Mouse (Mus musculus): ENCODE measurements around the gene Lpcat1. TPM values are rescaled to one million over a fixed set of nuclear protein-coding genes. Genes with fewer than 3 reads are reported as not detected.

Gene Lpcat1
- polyA plus RNA-seq, 1 experiment from 2014 or later = 59.3 TPM

DNA sequence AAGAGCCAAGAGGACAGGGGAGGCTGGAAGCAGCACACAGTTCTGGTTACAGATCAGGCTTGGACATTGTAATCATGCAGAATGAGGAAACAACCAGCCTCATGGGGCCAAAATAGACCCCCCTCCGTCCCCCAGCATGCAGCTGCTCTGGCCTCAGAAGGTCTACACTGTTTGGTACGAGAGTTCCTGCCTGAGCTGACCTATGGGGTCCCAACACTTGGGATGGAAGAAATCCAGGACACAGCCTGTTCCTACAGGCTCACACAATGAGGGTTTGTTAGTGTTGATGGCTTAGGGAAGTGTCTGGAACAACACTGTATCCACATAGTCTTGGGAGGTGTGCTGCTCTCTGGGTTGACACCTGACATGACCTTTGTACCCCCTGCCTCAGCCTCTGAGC is 18.8 kb upstream of the Lpcat1 start:
- no peak overlapping the region for H3K27ac ChIP-seq
- ATAC-seq (ENCODE audit: insufficient number of reproducible peaks, insufficient read depth, low FRiP score, low TSS enrichment) = no peak
- 32% methylated on average over 2 of the region's 2 CpGs for WGBS

DNA sequence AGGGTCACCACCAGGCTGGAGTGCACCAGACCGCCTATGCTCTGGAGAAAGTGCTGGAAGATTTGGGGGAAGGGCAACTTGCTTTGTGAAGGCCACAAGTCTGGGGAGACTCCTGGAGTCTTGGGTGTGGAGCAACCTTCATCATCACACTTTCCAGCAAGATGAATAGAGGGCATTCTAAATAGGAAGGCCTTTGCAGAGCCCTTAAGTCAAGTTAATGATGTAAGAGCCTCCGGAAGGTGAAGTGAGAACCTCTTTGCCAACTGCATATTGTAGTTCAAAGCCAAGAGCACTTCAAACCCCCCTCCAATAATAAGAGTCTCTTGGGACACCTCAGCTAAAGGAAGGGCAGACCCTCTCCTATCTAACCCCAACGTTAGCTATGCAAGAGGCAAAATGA is 18.3 kb upstream of the Lpcat1 start:
- ATAC-seq (ENCODE audit: insufficient number of reproducible peaks, insufficient read depth, low FRiP score, low TSS enrichment) = no peak
- Histone ChIP-seq H3K27me3 (no peaks in the 10 kb centered on the region), H3K9ac (no peak overlapping the region), H3K4me3 (no peak overlapping the region), H3K9me3 (no peaks in the 10 kb centered on the region), H3K4me1 (no peaks in the 10 kb centered on the region), H3K4me2 (replicated peaks) (no peak overlapping the region), H3K36me3 (no peaks in the 10 kb centered on the region), H3K27ac (no peak overlapping the region)
- WGBS = 85% methylated on average over 3 of the region's 3 CpGs

More for the DNA sequence above, 18.8 kb upstream of the Lpcat1 start:
- Histone ChIP-seq H3K27me3 (no peaks in the 10 kb centered on the region), H3K9ac (no peak overlapping the region), H3K36me3 (no peaks in the 10 kb centered on the region), H3K4me3 (no peak overlapping the region), H3K4me1 (no peaks in the 10 kb centered on the region), H3K9me3 (no peaks in the 10 kb centered on the region), H3K4me2 (replicated peaks) (no peak overlapping the region)

DNA sequence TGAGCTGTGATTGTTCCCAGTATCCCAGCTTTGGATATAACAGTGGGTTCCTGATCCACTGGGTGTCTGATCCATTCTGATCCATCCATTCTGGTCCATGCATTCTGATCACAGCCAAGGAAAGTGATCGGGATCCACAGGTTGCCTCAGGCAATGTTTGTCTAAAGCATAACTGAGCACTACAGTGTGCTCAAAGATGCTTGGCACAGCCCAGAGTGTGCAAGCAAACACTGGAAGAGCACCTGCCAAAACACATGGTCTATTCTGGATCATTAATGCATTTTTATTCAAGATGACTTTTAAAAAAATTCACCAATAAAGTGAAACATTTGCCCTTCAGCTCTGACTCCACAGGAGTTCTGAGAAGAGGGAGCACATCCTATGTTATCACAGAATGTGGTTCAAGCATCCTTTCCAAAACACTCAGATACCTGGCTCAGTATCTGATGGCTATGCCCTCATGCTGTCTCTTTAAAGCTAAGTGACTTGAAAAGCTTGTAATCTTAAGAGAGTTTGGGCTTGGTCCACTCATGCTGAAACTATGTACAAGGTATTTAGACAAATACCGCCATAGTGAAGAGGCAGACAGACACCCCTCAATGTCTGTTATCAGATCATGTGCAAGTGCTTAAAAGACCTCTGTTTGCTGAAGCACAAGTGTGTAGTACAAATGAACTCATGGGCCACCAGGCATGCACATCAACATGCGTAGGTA is 13.3 kb upstream of the Lpcat1 start:
- no peaks in the 10 kb centered on the region for H3K36me3 ChIP-seq
- H3K27ac ChIP-seq = no peak overlapping the region
- no peak for ATAC-seq (ENCODE audit: insufficient number of reproducible peaks, insufficient read depth, low FRiP score, low TSS enrichment)
- H3K27me3 ChIP-seq = no peaks in the 10 kb centered on the region
- H3K9ac ChIP-seq = no peak overlapping the region
- no peaks in the 10 kb centered on the region for H3K9me3 ChIP-seq
- H3K4me1 ChIP-seq = no peaks in the 10 kb centered on the region
- 70% methylated on average over 3 of the region's 3 CpGs for WGBS
- no peak overlapping the region for H3K4me3 ChIP-seq
- H3K4me2 ChIP-seq (replicated peaks) = no peak overlapping the region

DNA sequence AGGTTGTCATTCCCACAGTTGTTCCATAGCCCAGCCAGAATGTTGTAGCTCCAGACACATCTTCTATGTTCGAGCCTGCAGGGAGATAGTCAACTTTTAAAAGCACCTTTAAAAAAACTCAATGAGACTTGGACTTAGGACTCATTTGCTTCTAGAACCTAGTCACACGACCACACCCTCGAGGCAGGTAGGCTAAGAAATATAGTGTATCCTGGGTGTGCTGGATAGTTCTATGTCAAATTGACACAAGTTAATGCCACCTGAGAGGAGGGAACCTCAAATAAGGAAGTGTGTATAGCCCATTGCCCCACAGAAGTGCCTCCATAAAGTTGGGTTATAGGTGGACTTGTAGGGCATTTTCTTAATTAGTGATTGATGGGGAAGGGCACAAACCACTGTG is 11.7 kb upstream of the Lpcat1 start:
- Histone ChIP-seq H3K27me3 (no peaks in the 10 kb centered on the region), H3K4me2 (replicated peaks) (no peak overlapping the region), H3K4me3 (no peak overlapping the region), H3K27ac (no peak overlapping the region), H3K36me3 (no peaks in the 10 kb centered on the region), H3K9ac (no peak overlapping the region), H3K9me3 (no peaks in the 10 kb centered on the region), H3K4me1 (no peaks in the 10 kb centered on the region)
- 73% methylated on average over 3 of the region's 3 CpGs for WGBS
- no peak for ATAC-seq (ENCODE audit: insufficient number of reproducible peaks, insufficient read depth, low FRiP score, low TSS enrichment)

DNA sequence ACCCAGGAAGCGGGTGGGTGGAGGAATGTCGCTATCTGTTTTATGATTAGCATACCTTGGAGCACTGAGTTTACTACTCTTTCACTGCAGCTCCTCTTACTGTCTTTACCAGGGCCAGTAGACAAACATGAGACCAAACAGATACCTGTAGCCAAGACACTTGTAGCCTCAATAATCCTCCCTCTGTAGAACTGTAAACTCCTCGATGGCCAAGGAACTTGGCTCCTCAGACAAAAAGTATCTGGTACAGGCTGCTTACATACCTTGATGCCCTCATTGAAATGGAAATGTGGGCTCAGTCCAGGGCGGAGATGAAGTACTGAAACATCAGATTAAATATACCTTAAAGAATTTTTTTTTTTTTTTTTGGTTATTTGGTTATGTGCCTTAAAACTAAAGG is 9.7 kb upstream of the Lpcat1 start:
- no peak overlapping the region for H3K4me3 ChIP-seq
- WGBS = 92% methylated on average over 4 of the region's 4 CpGs
- H3K27ac ChIP-seq = no peak overlapping the region
- H3K4me1 ChIP-seq = no peaks in the 10 kb centered on the region
- H3K9ac ChIP-seq = no peak overlapping the region
- no peak overlapping the region for H3K4me2 ChIP-seq (replicated peaks)
- H3K9me3 ChIP-seq = no peaks in the 10 kb centered on the region
- ATAC-seq (ENCODE audit: insufficient number of reproducible peaks, insufficient read depth, low FRiP score, low TSS enrichment) = no peak
- no peaks in the 10 kb centered on the region for H3K36me3 ChIP-seq
- H3K27me3 ChIP-seq = no peaks in the 10 kb centered on the region

DNA sequence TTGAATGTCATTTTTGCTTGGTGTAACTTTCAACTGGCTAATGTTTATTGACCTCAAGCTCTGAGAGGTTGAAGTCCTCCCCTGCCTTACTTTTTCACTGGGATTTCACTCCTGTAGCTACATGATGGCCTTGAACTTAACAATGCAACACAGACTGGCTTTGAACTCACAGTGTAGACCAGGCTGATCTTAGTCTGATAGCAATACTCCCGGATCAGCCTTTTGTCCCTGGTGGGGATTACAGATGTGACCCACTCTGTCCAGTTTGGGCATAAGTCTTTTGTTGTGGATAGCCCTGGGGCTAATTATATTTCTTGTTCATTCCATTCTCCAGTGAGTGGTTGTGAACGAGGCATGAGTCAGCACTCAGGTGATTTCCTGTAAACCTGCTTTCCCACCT is 9.3 kb upstream of the Lpcat1 start:
- H3K4me2 ChIP-seq (replicated peaks) = no peak overlapping the region
- H3K4me1 ChIP-seq = no peaks in the 10 kb centered on the region
- H3K36me3 ChIP-seq = no peaks in the 10 kb centered on the region
- no peaks in the 10 kb centered on the region for H3K27me3 ChIP-seq
- ATAC-seq (ENCODE audit: insufficient number of reproducible peaks, insufficient read depth, low FRiP score, low TSS enrichment) = no peak
- WGBS = 72% methylated on average over 2 of the region's 2 CpGs
- no peaks in the 10 kb centered on the region for H3K9me3 ChIP-seq
- no peak overlapping the region for H3K27ac ChIP-seq
- H3K4me3 ChIP-seq = no peak overlapping the region
- H3K9ac ChIP-seq = no peak overlapping the region

DNA sequence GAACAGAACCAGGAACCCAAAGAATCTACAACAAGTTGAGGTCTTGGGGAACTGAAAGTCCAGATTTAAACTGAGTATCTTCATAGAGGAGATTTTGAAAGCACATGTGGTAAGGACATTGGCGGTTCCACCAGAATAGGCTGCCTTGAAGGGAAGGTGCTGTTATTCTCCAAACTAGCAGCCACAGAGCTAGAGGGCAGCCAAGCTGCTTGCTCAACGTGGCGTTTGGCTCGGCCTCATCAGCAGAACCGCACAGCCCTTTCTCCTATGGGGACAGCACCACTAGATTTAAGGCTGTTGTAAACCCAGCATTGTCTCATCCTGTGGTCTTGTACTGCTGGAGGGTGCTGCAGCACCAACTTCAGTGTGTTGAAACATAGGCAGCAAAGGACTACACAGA is 8.3 kb upstream of the Lpcat1 start:
- Histone ChIP-seq H3K9me3 (no peaks in the 10 kb centered on the region), H3K27ac (no peak overlapping the region), H3K4me2 (replicated peaks) (no peak overlapping the region), H3K9ac (no peak overlapping the region), H3K27me3 (no peaks in the 10 kb centered on the region), H3K4me3 (no peak overlapping the region), H3K36me3 (no peaks in the 10 kb centered on the region), H3K4me1 (no peaks in the 10 kb centered on the region)
- WGBS = 74% methylated on average over 5 of the region's 5 CpGs
- no peak for ATAC-seq (ENCODE audit: insufficient number of reproducible peaks, insufficient read depth, low FRiP score, low TSS enrichment)

DNA sequence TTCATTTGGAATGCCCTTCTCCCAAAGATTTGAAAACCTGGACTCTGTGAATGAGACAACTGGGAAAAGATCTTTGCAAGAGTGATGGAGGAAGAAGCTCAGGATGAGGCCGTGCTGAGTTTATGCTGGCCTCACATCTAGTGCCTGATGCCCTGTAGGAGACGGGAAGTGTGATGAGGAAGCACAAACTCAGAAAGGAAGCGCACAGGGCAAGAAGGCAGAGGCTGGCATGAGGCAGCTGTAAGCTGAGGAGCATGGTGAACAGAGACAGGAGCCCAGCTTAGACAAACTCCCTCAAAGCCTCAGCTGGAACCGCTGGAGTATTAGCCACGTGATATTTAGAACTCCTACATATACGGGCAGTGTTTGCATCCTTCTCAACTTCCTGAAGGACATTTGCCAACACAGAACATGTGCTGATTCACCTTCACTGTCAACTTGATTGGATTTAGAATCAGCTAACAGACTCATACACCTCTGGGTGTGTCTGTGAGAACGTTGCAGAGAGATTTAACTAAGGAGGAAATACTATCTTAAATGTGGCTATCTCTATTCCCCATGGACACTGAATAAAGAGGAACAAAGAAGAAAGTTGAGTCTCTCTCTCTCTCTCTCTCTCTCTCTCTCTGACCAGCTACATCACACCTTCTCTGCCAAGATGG is 7.7 kb upstream of the Lpcat1 start:
- Histone ChIP-seq H3K9me3 (no peaks in the 10 kb centered on the region), H3K9ac (no peak overlapping the region), H3K27me3 (no peaks in the 10 kb centered on the region), H3K4me3 (no peak overlapping the region), H3K4me1 (no peaks in the 10 kb centered on the region), H3K27ac (no peak overlapping the region), H3K4me2 (replicated peaks) (no peak overlapping the region), H3K36me3 (no peaks in the 10 kb centered on the region)
- ATAC-seq (ENCODE audit: insufficient number of reproducible peaks, insufficient read depth, low FRiP score, low TSS enrichment) = no peak
- 70% methylated on average over 7 of the region's 7 CpGs for WGBS

DNA sequence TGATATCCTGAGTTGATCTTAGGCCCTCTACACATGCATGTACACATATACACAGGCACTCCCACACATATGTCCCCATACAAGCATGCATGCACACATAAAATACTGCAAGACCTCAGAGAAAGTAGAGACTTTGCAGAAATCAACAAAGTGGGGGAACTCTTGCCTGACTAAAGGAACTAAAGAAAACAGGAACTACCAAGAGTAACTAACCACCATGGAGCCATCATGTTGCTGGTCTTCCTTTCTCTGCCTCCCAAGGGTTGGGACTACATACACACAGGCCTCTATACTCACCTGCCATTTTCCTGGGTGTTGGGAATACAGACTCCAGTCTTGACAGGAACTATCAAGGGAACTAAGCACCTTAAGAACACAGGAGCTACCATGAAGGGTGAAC is 5.4 kb upstream of the Lpcat1 start:
- H3K9ac ChIP-seq = no peak overlapping the region
- H3K4me2 ChIP-seq (replicated peaks) = no peak overlapping the region
- H3K27ac ChIP-seq = no peak overlapping the region
- no peaks in the 10 kb centered on the region for H3K36me3 ChIP-seq
- H3K9me3 ChIP-seq = no peaks in the 10 kb centered on the region
- H3K4me3 ChIP-seq = no peak overlapping the region
- no peak for ATAC-seq (ENCODE audit: insufficient number of reproducible peaks, insufficient read depth, low FRiP score, low TSS enrichment)
- H3K4me1 ChIP-seq = no peaks in the 10 kb centered on the region
- no peaks in the 10 kb centered on the region for H3K27me3 ChIP-seq

DNA sequence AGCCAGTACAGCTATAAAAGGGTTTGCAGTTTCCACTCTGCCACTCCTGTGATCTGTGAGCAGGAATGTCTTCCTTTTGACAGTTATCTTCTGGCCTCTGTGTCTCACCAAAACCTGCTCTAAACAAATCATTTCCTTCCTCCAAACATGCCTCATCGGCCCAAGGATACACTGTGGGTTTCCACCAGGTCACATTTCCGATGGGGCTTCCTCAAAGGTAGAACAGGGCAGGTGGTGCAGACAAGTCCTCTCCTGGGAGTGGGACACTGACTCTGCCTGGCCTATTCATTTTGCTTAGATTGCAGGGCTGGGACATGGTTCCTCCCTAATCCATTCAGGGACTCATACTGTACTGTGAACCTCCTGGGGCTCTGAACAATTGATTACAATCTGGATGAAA is 1.8 kb upstream of the Lpcat1 start:
- Histone ChIP-seq H3K4me1 (peaks cover 20% of the 10 kb centered on the region), H3K27me3 (no peaks in the 10 kb centered on the region), H3K4me2 (replicated peaks) (no peak overlapping the region), H3K27ac (no peak overlapping the region), H3K4me3 (no peak overlapping the region), H3K9ac (no peak overlapping the region), H3K9me3 (no peaks in the 10 kb centered on the region), H3K36me3 (no peaks in the 10 kb centered on the region)
- WGBS = 71% methylated on average over 2 of the region's 2 CpGs
- no peak for ATAC-seq (ENCODE audit: insufficient number of reproducible peaks, insufficient read depth, low FRiP score, low TSS enrichment)

DNA sequence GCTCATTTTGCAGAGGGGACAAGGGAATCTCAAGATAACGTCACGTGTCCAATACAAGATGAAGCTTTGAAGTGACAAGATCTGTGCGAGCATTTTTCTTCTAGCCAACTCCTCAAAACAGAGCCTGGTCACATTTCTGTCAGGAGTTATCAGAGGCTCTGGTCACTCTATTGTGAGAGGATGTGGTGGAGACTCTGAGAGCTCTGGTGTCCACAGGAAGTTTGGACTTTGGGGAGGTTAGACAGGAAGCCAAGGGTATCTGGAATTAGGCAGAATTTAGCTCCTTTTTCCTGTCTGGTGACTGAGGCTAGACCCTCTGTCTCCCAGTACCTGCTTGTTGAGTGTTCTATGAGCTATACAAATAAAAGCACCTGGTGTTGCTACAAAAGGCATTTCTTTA is 586 bp upstream of the Lpcat1 start:
- no peak overlapping the region for H3K4me3 ChIP-seq
- H3K27me3 ChIP-seq = no peaks in the 10 kb centered on the region
- WGBS = 83% methylated on average over 3 of the region's 3 CpGs
- no peaks in the 10 kb centered on the region for H3K9me3 ChIP-seq
- H3K4me2 ChIP-seq (replicated peaks) = no peak overlapping the region; the same call in 1 of the 2 replicates
- peaks cover 22% of the 10 kb centered on the region for H3K4me1 ChIP-seq
- ATAC-seq (ENCODE audit: insufficient number of reproducible peaks, insufficient read depth, low FRiP score, low TSS enrichment) = no peak
- H3K27ac ChIP-seq = no peak overlapping the region; the same call in 1 of the 2 replicates
- no peaks in the 10 kb centered on the region for H3K36me3 ChIP-seq
- no peak overlapping the region for H3K9ac ChIP-seq

DNA sequence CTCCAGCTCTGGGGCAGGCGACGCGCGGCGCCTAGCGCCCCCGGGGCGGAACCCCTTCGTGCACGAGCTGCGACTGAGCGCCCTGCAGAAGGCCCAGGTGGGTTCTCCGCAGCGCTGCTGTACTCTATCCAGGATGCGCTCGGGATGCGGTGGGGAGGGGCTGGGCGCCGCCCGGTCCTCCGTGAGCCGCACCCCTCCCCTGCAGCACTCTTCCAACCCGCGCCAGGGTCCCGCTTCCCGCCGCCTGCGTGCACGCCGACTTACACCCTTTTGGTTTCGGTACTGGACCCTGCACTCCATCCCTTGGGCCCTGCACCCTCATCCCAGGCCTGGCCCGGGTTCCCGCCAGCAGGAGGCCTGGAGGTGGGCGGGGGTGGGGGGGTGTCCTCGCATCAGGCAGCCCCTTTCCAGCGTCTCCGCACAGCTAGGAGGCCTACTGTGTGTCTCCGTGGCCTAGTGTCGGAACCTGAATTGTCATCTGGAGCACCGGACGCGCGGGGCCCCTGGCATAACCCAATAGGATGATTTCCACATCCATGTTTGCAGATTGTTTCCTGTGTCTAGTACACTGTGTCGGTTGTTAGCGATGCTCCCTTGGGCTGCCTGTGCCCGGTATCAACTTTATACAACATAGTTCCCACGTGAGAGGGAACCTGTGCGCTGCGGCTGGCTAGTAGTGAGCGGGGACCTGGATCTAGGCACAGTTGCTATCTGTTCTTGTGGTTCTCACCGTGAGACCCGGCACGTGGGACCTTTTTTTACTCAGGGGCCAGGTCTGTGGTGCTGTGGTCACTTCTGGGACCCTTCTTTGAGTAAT is 632 bp downstream of the Lpcat1 start:
- H3K9ac ChIP-seq = peak overlapping the region; percentile 88
- H3K4me3 ChIP-seq = peak overlapping the region; percentile 89
- WGBS = 1% methylated on average over 52 of the region's 53 CpGs
- H3K27ac ChIP-seq = peak overlapping the region; percentile 99
- H3K4me2 ChIP-seq (replicated peaks) = peak overlapping the region; percentile 80
- H3K36me3 ChIP-seq = no peaks in the 10 kb centered on the region
- H3K9me3 ChIP-seq = no peaks in the 10 kb centered on the region
- peak; percentile 88 for ATAC-seq (ENCODE audit: insufficient number of reproducible peaks, insufficient read depth, low FRiP score, low TSS enrichment)
- peaks cover 28% of the 10 kb centered on the region for H3K4me1 ChIP-seq
- no peaks in the 10 kb centered on the region for H3K27me3 ChIP-seq

All from embryonic facial prominence, embryonic 12.5 days (tissue).